Mouse (Mus musculus): ENCODE data around the gene Olfr592.
"Not testable (repeated sequence)": the region's sequence is repeated elsewhere in the genome, so short reads cannot be mapped to it uniquely, and the experiment has no call there.

The Olfr592 gene

GRCm38 (mm10) chr7:103184503-103184902 lies at the start of gene Olfr592:
Gene Olfr592 (plus strand): TSS chr7:103184803.
- DNase-seq (ENCODE audit: low spot score in 2 of 2), result not testable (repeated sequence)

- DNase-seq (ENCODE audit: low spot score in 2 of 2), result no peak
These were observed 44.0 kb upstream of the Olfr592 start, which contains the start of gene Olfr588-ps1 for GRCm38 (mm10) chr7:103140579-103140978. Gene Olfr588-ps1 (plus strand): TSS chr7:103140879.

GRCm38 (mm10) chr7:103156256-103156655 lies 28.3 kb upstream of the Olfr592 start, which contains the start of gene Olfr589:
Gene Olfr589 (minus strand): TSS chr7:103156356.
- DNase-seq (ENCODE audit: low spot score in 2 of 2), result no peak

- DNase-seq (ENCODE audit: low spot score in 2 of 2), result no peak
These were observed 14.9 kb upstream of the Olfr592 start for GRCm38 (mm10) chr7:103169697-103170096.

- no peak for DNase-seq (ENCODE audit: low spot score in 2 of 2)
These were observed 6.4 kb upstream of the Olfr592 start, which contains the start of gene Olfr591 for GRCm38 (mm10) chr7:103178240-103178639. Gene Olfr591 (minus strand): TSS chr7:103178340.

- DNase-seq (ENCODE audit: low spot score in 2 of 2), result no peak
These were observed 27.0 kb downstream of the Olfr592 start, which contains the start of gene Olfr593 for GRCm38 (mm10) chr7:103211562-103211961. Gene Olfr593 (plus strand): TSS chr7:103211862.

GRCm38 (mm10) chr7:103212050-103212449 lies 27.4 kb downstream of the Olfr592 start:
- DNase-seq (ENCODE audit: low spot score in 2 of 2), result not testable (repeated sequence)

GRCm38 (mm10) chr7:103216696-103217095 lies 32.1 kb downstream of the Olfr592 start, which contains the start of gene Olfr594:
Gene Olfr594 (plus strand): TSS chr7:103216996.
- DNase-seq (ENCODE audit: low spot score in 2 of 2), result no peak

All from right cerebral cortex, postnatal 10 days (tissue).